Comparison of ENCODE assay signal across 12 mouse cellular contexts in genomic region chr15:68440636-68441035, GRCm38 (mm10).
"Had no signal": no experiment of that assay in that cellular context is flagged by ENCODE, and none has a peak within 500 bp of the region (broad histone marks: within the 10 kb centered on the region; RNA-seq: fewer than 3 reads in every experiment).

No protein-coding gene starts in this region.

- H3K27ac ChIP-seq: limb, embryonic 10.5 days; liver, embryonic 15.5 days; midbrain, embryonic 13.5 days; neural tube, embryonic 12.5 days; stomach, embryonic 15.5 days had no signal

- ATAC-seq: intestine, postnatal 0 days; lung, postnatal 0 days; midbrain, embryonic 13.5 days had no signal

- DNase-seq: kidney, adult 8-10 months; kidney, postnatal 36 days; lung, adult 2 months; lung, postnatal 36 days; thymus, postnatal 36 days had no signal

- H3K4me3 ChIP-seq: limb, embryonic 10.5 days; liver, embryonic 15.5 days; midbrain, embryonic 13.5 days; neural tube, embryonic 12.5 days; stomach, embryonic 15.5 days had no signal
